Mouse (Mus musculus): ENCODE data around the gene Olfr553.
"Not testable (repeated sequence)": the region's sequence is repeated elsewhere in the genome, so short reads cannot be mapped to it uniquely, and the experiment has no call there.

DNA sequence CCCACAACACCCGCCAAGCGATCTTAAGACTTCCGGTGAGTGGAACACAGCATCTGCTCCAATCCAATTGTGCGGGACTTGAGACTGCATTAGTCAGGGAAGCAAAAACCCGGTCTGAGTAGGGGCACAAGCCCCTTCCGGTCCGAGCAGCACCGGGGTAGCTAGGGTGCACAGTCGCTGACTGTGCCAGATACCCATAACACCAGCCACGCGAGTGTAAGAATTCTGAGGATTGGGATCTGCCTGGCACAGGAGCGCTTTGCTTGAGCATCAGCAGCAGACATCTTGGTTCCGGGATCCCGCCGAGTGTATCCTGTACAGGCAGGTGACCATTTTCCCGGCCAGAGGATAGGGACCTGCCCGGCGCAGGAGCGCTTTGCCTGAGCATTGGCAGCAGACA lies 2.4 kb upstream of the Olfr553 start:
- TF ChIP-seq CTCF (IDR thresholded peaks at IDR 0.05; ENCODE audit: low read depth, low read length); POLR2A (IDR thresholded peaks at IDR 0.05; ENCODE audit: insufficient read depth, low read length): not testable (repeated sequence)
